ENCODE assay signal across 7 mouse cellular contexts in genomic region chr10:79811736-79812637, GRCm38 (mm10). TPM values are rescaled to one million over a fixed set of nuclear protein-coding genes. Genes with fewer than 3 reads are reported as not detected.
DNase-seq lines count a peak whose midpoint lies in the region; ATAC-seq lines count a peak whose summit lies in the region.

No protein-coding gene starts in this region.

- peak; percentile 92 for DNase-seq in adrenal gland, postnatal 25 days
- peak; percentile 63 for DNase-seq in embryo, embryonic 11.5 days (ENCODE audit: low read depth, low spot score)
- DNase-seq in kidney, adult 18-20 months: peak; percentile 92
- peak; percentile 93 for DNase-seq in limb, embryonic 11.5 days (ENCODE audit: low spot score)
- peak; percentile 90 for DNase-seq in midbrain, embryonic 14.5 days
- DNase-seq in spleen, adult 18-20 months: peak; percentile 66 to 86

- no peak overlapping the region for H3K9ac ChIP-seq in limb, embryonic 11.5 days (ENCODE audit: low read length)
- H3K9ac ChIP-seq in midbrain, embryonic 14.5 days (replicated peaks; ENCODE audit: low read length): no peak overlapping the region

- no peak overlapping the region; the same call in 1 of the 2 replicates for H3K4me3 ChIP-seq in limb, embryonic 11.5 days (ENCODE audit: low read depth, low read length)
- H3K4me3 ChIP-seq in midbrain, embryonic 14.5 days (replicated peaks; ENCODE audit: low read depth, low read length): no peak overlapping the region

- no peaks in the 10 kb centered on the region for H3K4me1 ChIP-seq in limb, embryonic 11.5 days (ENCODE audit: control insufficient read depth, insufficient read depth, low read length)
- H3K4me1 ChIP-seq in midbrain, embryonic 14.5 days (ENCODE audit: control insufficient read depth, insufficient read depth, low read length): no peaks in the 10 kb centered on the region

- H3K27me3 ChIP-seq in limb, embryonic 11.5 days (ENCODE audit: control insufficient read depth, insufficient read depth, low read length): no peaks in the 10 kb centered on the region
- no peaks in the 10 kb centered on the region for H3K27me3 ChIP-seq in midbrain, embryonic 14.5 days (ENCODE audit: control insufficient read depth, insufficient read depth, low read length)

- H3K4me2 ChIP-seq in limb, embryonic 11.5 days (ENCODE audit: low read depth, severe bottlenecking): no peak overlapping the region
- no peak overlapping the region for H3K4me2 ChIP-seq in midbrain, embryonic 14.5 days (ENCODE audit: low read length)

- peak; percentile 91 for ATAC-seq in granulocyte monocyte progenitor cell, adult 5-6 weeks (replicated peaks; ENCODE audit: poor library complexity, severe bottlenecking)
- ATAC-seq in limb, embryonic 11.5 days (ENCODE audit: insufficient number of reproducible peaks, low FRiP score, low TSS enrichment, low read depth): peak; percentile 45; the same call in 1 of the 2 replicates
- ATAC-seq in midbrain, embryonic 14.5 days (ENCODE audit: low FRiP score, low TSS enrichment): peak; percentile 49; the same call in 1 of the 2 replicates

- H3K9me3 ChIP-seq in limb, embryonic 11.5 days (ENCODE audit: control insufficient read depth, low read length): no peaks in the 10 kb centered on the region
- H3K9me3 ChIP-seq in midbrain, embryonic 14.5 days (ENCODE audit: control insufficient read depth, low read length): no peaks in the 10 kb centered on the region

- WGBS in limb, embryonic 11.5 days: 29% methylated on average over 15 of the region's 15 CpGs
- 29% methylated on average over 15 of the region's 15 CpGs for WGBS in midbrain, embryonic 14.5 days

- peaks cover 7% of the 10 kb centered on the region for H3K36me3 ChIP-seq in limb, embryonic 11.5 days (ENCODE audit: control insufficient read depth, insufficient read depth, low read length)
- peaks cover 82% of the 10 kb centered on the region for H3K36me3 ChIP-seq in midbrain, embryonic 14.5 days (ENCODE audit: control insufficient read depth, insufficient read depth, low read length)

- H3K27ac ChIP-seq in limb, embryonic 11.5 days (replicated peaks; ENCODE audit: low read depth, low read length): no peak overlapping the region
- H3K27ac ChIP-seq in midbrain, embryonic 14.5 days (replicated peaks; ENCODE audit: low read depth, low read length): 0 out of 2 replicates have a peak overlapping the region, but pooled peaks have one; percentile 22

RNA-seq across cellular contexts. Expression of gene Misp, which starts 8.8 kb away (rescaled TPM):
- total RNA-seq in adrenal gland, postnatal 25 days (2021): 0.64 and 1.00 TPM in 2 replicates
- 0.34 TPM in 1 of 2 replicates, not detected in the other for total RNA-seq in granulocyte monocyte progenitor cell, adult 5-6 weeks (2014; fragmentation: Nextera tagmentation)
- total RNA-seq in granulocyte monocyte progenitor cell, adult 5-6 weeks (2017): 0.82 TPM in 1 of 2 replicates, not detected in the other
- 0.21 and 0.29 TPM in 2 replicates for polyA plus RNA-seq in limb, embryonic 11.5 days (2014; fragmentation: Nextera tagmentation; extraction: Ambion mirVana)
- 0.45 and 1.5 TPM in 2 replicates for polyA plus RNA-seq in midbrain, embryonic 14.5 days (2014; fragmentation: Nextera tagmentation; extraction: Ambion mirVana)

RNA-seq across cellular contexts. Expression of gene Palm, which starts 18.6 kb away (rescaled TPM):
- total RNA-seq in adrenal gland, postnatal 25 days (2021): 57.1 and 99.3 TPM in 2 replicates
- 80.1 and 110 TPM in 2 replicates for total RNA-seq in granulocyte monocyte progenitor cell, adult 5-6 weeks (2014; fragmentation: Nextera tagmentation)
- total RNA-seq in granulocyte monocyte progenitor cell, adult 5-6 weeks (2017): 35.6 and 48.6 TPM in 2 replicates
- 108 and 109 TPM in 2 replicates for polyA plus RNA-seq in limb, embryonic 11.5 days (2014; fragmentation: Nextera tagmentation; extraction: Ambion mirVana)
- 270 and 307 TPM in 2 replicates for polyA plus RNA-seq in midbrain, embryonic 14.5 days (2014; fragmentation: Nextera tagmentation; extraction: Ambion mirVana)

RNA-seq across cellular contexts. Expression of gene Prss57, which starts 21.2 kb away (rescaled TPM):
- total RNA-seq in adrenal gland, postnatal 25 days (2021): not detected in 2 replicates
- total RNA-seq in granulocyte monocyte progenitor cell, adult 5-6 weeks (2014; fragmentation: Nextera tagmentation): 172 and 215 TPM in 2 replicates
- total RNA-seq in granulocyte monocyte progenitor cell, adult 5-6 weeks (2017): 77.4 and 86.7 TPM in 2 replicates
- polyA plus RNA-seq in limb, embryonic 11.5 days (2014; fragmentation: Nextera tagmentation; extraction: Ambion mirVana): not detected in 2 replicates
- polyA plus RNA-seq in midbrain, embryonic 14.5 days (2014; fragmentation: Nextera tagmentation; extraction: Ambion mirVana): 0.30 TPM in 1 of 2 replicates, not detected in the other

RNA-seq across cellular contexts. Expression of gene Fstl3, which starts 34.9 kb away (rescaled TPM):
- 8.5 and 10.6 TPM in 2 replicates for total RNA-seq in adrenal gland, postnatal 25 days (2021)
- 4.6 TPM in 1 of 2 replicates, not detected in the other for total RNA-seq in granulocyte monocyte progenitor cell, adult 5-6 weeks (2014; fragmentation: Nextera tagmentation)
- 0.62 and 1.4 TPM in 2 replicates for total RNA-seq in granulocyte monocyte progenitor cell, adult 5-6 weeks (2017)
- polyA plus RNA-seq in limb, embryonic 11.5 days (2014; fragmentation: Nextera tagmentation; extraction: Ambion mirVana): 1.8 and 1.9 TPM in 2 replicates
- 0.80 and 1.5 TPM in 2 replicates for polyA plus RNA-seq in midbrain, embryonic 14.5 days (2014; fragmentation: Nextera tagmentation; extraction: Ambion mirVana)

RNA-seq across cellular contexts. Expression of gene Ptbp1, which starts 42.2 kb away (rescaled TPM):
- 224 and 249 TPM in 2 replicates for total RNA-seq in adrenal gland, postnatal 25 days (2021)
- 497 and 526 TPM in 2 replicates for total RNA-seq in granulocyte monocyte progenitor cell, adult 5-6 weeks (2014; fragmentation: Nextera tagmentation)
- 211 and 216 TPM in 2 replicates for total RNA-seq in granulocyte monocyte progenitor cell, adult 5-6 weeks (2017)
- polyA plus RNA-seq in limb, embryonic 11.5 days (2014; fragmentation: Nextera tagmentation; extraction: Ambion mirVana): 328 and 351 TPM in 2 replicates
- 47.5 and 74.0 TPM in 2 replicates for polyA plus RNA-seq in midbrain, embryonic 14.5 days (2014; fragmentation: Nextera tagmentation; extraction: Ambion mirVana)

Comparison
In these comparisons a context has a peak if more than half of its experiments do, and no peak if none do; other contexts are left out.
1. RNA of gene Prss57, which starts 21.2 kb away (total RNA-seq): 77.4 to 215 TPM in granulocyte monocyte progenitor cell, adult 5-6 weeks; not detected in adrenal gland, postnatal 25 days; every median in the first group is over 10 times any median in the second.
2. Peak in every context shown above with its lines, with median percentiles within 50 percentile points of each other: DNase-seq and ATAC-seq.